Mouse (Mus musculus): ENCODE measurements around the gene Fut11. TPM values are rescaled to one million over a fixed set of nuclear protein-coding genes. Genes with fewer than 3 reads are reported as not detected.
A peak's percentile ranks its signal among the peaks of the same experiment; 100 is the strongest.

Gene Fut11
- polyA plus RNA-seq, 1 experiment from 2014 or later: 22.4 TPM

GRCm38 (mm10) chr14:20723006-20723405, 28.2 kb downstream of the Fut11 start:
- no peak for DNase-seq (ENCODE audit: low spot score)
- Histone ChIP-seq H3K9me3 (replicated peaks; ENCODE audit: low read length) (no peaks in the 10 kb centered on the region), H3K36me3 (ENCODE audit: insufficient read depth, low read length) (peaks cover 81% of the 10 kb centered on the region), H3K4me3 (replicated peaks; ENCODE audit: low read depth, low read length) (no peak overlapping the region), H3K9ac (ENCODE audit: low read depth, low read length) (no peak overlapping the region), H3K4me2 (ENCODE audit: low read length) (no peak overlapping the region), H3K27me3 (ENCODE audit: insufficient read depth, low read length) (no peaks in the 10 kb centered on the region), H3K27ac (no peak overlapping the region), H3K4me1 (replicated peaks; ENCODE audit: insufficient read depth, low read length) (no peaks in the 10 kb centered on the region)
- TF ChIP-seq CTCF (IDR thresholded peaks at IDR 0.05; ENCODE audit: low read depth): no peak
- ATAC-seq (replicated peaks; ENCODE audit: low FRiP score, low read depth): no peak
- 91% methylated on average over 12 of the region's 12 CpGs for WGBS

GRCm38 (mm10) chr14:20724043-20724442, 29.3 kb downstream of the Fut11 start:
- H3K4me3 ChIP-seq (replicated peaks; ENCODE audit: low read depth, low read length): no peak overlapping the region
- H3K9ac ChIP-seq (ENCODE audit: low read depth, low read length): no peak overlapping the region
- 14% methylated on average over 5 of the region's 5 CpGs for WGBS
- H3K4me2 ChIP-seq (ENCODE audit: low read length): no peak overlapping the region
- ATAC-seq (replicated peaks; ENCODE audit: low FRiP score, low read depth) (no peak), DNase-seq (ENCODE audit: low spot score) (peak; percentile 71)
- H3K27ac ChIP-seq: no peak overlapping the region
- no peaks in the 10 kb centered on the region for H3K4me1 ChIP-seq (replicated peaks; ENCODE audit: insufficient read depth, low read length)
- peaks cover 81% of the 10 kb centered on the region for H3K36me3 ChIP-seq (ENCODE audit: insufficient read depth, low read length)
- TF ChIP-seq CTCF (IDR thresholded peaks at IDR 0.05; ENCODE audit: low read depth): peak; percentile 80
- H3K9me3 ChIP-seq (replicated peaks; ENCODE audit: low read length): no peaks in the 10 kb centered on the region
- H3K27me3 ChIP-seq (ENCODE audit: insufficient read depth, low read length): no peaks in the 10 kb centered on the region

- no peak for ATAC-seq (replicated peaks; ENCODE audit: low FRiP score, low read depth)
- no peak overlapping the region for H3K27ac ChIP-seq
- WGBS: 55% methylated on average over 6 of the region's 6 CpGs
Observed at GRCm38 (mm10) chr14:20725660-20726339, 31.0 kb downstream of the Fut11 start.

GRCm38 (mm10) chr14:20729871-20730270, 35.1 kb downstream of the Fut11 start:
- TF ChIP-seq CTCF (IDR thresholded peaks at IDR 0.05; ENCODE audit: low read depth): no peak
- DNase-seq (ENCODE audit: low spot score) (no peak), ATAC-seq (replicated peaks; ENCODE audit: low FRiP score, low read depth) (no peak)
- Histone ChIP-seq H3K9me3 (replicated peaks; ENCODE audit: low read length) (no peaks in the 10 kb centered on the region), H3K4me1 (replicated peaks; ENCODE audit: insufficient read depth, low read length) (no peaks in the 10 kb centered on the region; the same call in 1 of the 2 replicates), H3K27ac (no peak overlapping the region), H3K9ac (ENCODE audit: low read depth, low read length) (no peak overlapping the region), H3K27me3 (ENCODE audit: insufficient read depth, low read length) (no peaks in the 10 kb centered on the region), H3K36me3 (ENCODE audit: insufficient read depth, low read length) (peaks cover 50% of the 10 kb centered on the region), H3K4me3 (replicated peaks; ENCODE audit: low read depth, low read length) (no peak overlapping the region), H3K4me2 (ENCODE audit: low read length) (no peak overlapping the region)
- 82% methylated on average over 9 of the region's 9 CpGs for WGBS

More at GRCm38 (mm10) chr14:20725660-20726339, 31.0 kb downstream of the Fut11 start:
- TF ChIP-seq CTCF (IDR thresholded peaks at IDR 0.05; ENCODE audit: low read depth): no peak
- Histone ChIP-seq H3K9me3 (replicated peaks; ENCODE audit: low read length) (no peaks in the 10 kb centered on the region), H3K9ac (ENCODE audit: low read depth, low read length) (no peak overlapping the region), H3K4me1 (replicated peaks; ENCODE audit: insufficient read depth, low read length) (no peaks in the 10 kb centered on the region), H3K36me3 (ENCODE audit: insufficient read depth, low read length) (peaks cover 85% of the 10 kb centered on the region), H3K27me3 (ENCODE audit: insufficient read depth, low read length) (no peaks in the 10 kb centered on the region), H3K4me3 (replicated peaks; ENCODE audit: low read depth, low read length) (no peak overlapping the region), H3K4me2 (ENCODE audit: low read length) (no peak overlapping the region)
- no peak for DNase-seq (ENCODE audit: low spot score)

- Histone ChIP-seq H3K27ac (no peak overlapping the region), H3K9me3 (replicated peaks; ENCODE audit: low read length) (no peaks in the 10 kb centered on the region), H3K36me3 (ENCODE audit: insufficient read depth, low read length) (peaks cover 43% of the 10 kb centered on the region), H3K4me1 (replicated peaks; ENCODE audit: insufficient read depth, low read length) (no peaks in the 10 kb centered on the region; the same call in 1 of the 2 replicates), H3K4me2 (ENCODE audit: low read length) (no peak overlapping the region), H3K9ac (ENCODE audit: low read depth, low read length) (no peak overlapping the region), H3K27me3 (ENCODE audit: insufficient read depth, low read length) (no peaks in the 10 kb centered on the region), H3K4me3 (replicated peaks; ENCODE audit: low read depth, low read length) (no peak overlapping the region)
- no peak for TF ChIP-seq CTCF (IDR thresholded peaks at IDR 0.05; ENCODE audit: low read depth)
- ATAC-seq (replicated peaks; ENCODE audit: low FRiP score, low read depth) (no peak), DNase-seq (ENCODE audit: low spot score) (no peak)
- 80% methylated on average over 9 of the region's 9 CpGs for WGBS
Observed at GRCm38 (mm10) chr14:20730853-20731602, 36.3 kb downstream of the Fut11 start.

- H3K4me1 ChIP-seq (replicated peaks; ENCODE audit: insufficient read depth, low read length): no peaks in the 10 kb centered on the region; the same call in 1 of the 2 replicates
- H3K27ac ChIP-seq: peak overlapping the region; percentile 95
- H3K4me2 ChIP-seq (ENCODE audit: low read length): peak overlapping the region; percentile 88
- DNase-seq (ENCODE audit: low spot score) (no peak), ATAC-seq (replicated peaks; ENCODE audit: low FRiP score, low read depth) (0 out of 2 replicates have a peak, but pooled peaks have one; percentile 1)
- H3K36me3 ChIP-seq (ENCODE audit: insufficient read depth, low read length): peaks cover 29% of the 10 kb centered on the region
- TF ChIP-seq CTCF (IDR thresholded peaks at IDR 0.05; ENCODE audit: low read depth): no peak
- H3K27me3 ChIP-seq (ENCODE audit: insufficient read depth, low read length): no peaks in the 10 kb centered on the region
- H3K9me3 ChIP-seq (replicated peaks; ENCODE audit: low read length): no peaks in the 10 kb centered on the region
- WGBS: 46% methylated on average over 12 of the region's 12 CpGs
- peak overlapping the region; percentile 96 for H3K9ac ChIP-seq (ENCODE audit: low read depth, low read length)
- H3K4me3 ChIP-seq (replicated peaks; ENCODE audit: low read depth, low read length): peak overlapping the region; percentile 87
Observed at GRCm38 (mm10) chr14:20733041-20733951, 38.5 kb downstream of the Fut11 start.
